Mouse (Mus musculus): ENCODE data around the gene Egr4.

DNA sequence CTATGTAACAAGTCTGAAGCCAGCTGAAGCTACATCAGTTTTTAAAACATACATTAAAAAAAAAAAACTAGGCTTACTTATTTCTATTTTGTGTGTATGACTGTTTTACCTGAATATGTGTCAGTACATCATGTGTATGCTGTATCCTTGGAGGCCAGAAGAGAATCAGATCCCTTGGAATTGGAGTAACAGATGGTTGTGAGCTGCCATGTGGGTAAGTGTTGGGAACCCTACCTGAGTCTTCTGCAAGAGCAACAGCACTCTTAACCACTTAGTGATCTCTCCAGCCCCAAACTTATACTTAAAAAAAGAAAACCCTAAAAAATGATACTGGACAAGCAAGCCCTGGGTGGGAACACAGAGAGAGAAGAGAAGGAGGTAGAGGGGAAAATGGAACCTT lies 16.4 kb downstream of the Egr4 start:
- TF ChIP-seq CTCF (IDR thresholded peaks at IDR 0.05; ENCODE audit: borderline replicate concordance, insufficient read depth, low read depth, low read length), result no peak
- no peak for TF ChIP-seq POLR2A (IDR thresholded peaks at IDR 0.05; ENCODE audit: borderline replicate concordance, insufficient read depth, low read length)
